Mouse (Mus musculus) adrenal gland, postnatal 14 days (tissue): ENCODE measurements around the gene Spata17. TPM values are rescaled to one million over a fixed set of nuclear protein-coding genes. Genes with fewer than 3 reads are reported as not detected.
"Not testable (repeated sequence)": the region's sequence is repeated elsewhere in the genome, so short reads cannot be mapped to it uniquely, and the experiment has no call there.

Source experiments
- DNase-seq: peaks from one replicate; pipeline ENCODE4 v3.0.0; 2021; ENCODE audit warnings: mixed read lengths
- total RNA-seq: library from RNA; stranded (reverse); gene quantifications from 2 replicates; pipeline ENCODE4 v1.2.3, GENCODE M21; 2021

Gene Spata17
- total RNA-seq, 1 experiment from 2014 or later: 1.3 TPM

DNA sequence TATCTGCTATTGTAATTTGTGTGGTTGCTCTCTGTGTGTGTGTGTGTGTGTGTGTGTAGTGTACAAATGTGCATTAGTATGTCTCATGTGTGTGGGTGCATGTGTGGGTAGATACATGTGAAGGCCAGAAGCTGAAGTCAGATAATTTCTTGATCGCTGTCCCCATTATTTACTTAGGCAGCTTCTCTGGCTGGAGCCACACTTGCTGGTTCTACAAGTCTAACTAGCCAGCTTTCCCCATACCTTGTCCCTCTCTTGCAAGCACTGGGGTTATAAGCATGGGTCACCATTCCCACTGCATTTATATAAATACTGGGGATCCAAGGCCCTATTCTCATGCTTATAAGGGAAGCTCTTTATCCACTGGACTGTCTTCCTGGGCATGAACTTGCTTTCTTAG, 39.3 kb downstream of the Spata17 start:
- DNase-seq: no peak

DNA sequence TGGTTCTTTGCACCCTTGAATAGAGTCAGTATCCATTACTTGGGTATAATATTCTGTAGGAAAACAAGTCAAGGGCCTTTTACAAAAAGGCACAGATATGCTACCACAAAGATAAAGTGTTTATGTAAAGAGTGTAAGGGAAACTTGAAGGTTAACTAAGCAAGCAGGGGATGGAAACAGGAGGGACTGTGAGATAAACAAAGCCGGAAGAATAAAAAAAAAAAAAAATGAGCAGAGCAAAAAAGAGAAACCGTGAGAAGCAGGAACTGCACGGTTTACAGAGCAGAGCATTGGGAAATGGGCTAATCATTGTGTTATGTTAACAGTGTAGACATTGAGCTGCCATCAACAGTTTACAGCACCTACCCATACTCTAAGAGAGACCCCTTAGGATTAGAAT, 44.9 kb downstream of the Spata17 start:
- no peak for DNase-seq

DNA sequence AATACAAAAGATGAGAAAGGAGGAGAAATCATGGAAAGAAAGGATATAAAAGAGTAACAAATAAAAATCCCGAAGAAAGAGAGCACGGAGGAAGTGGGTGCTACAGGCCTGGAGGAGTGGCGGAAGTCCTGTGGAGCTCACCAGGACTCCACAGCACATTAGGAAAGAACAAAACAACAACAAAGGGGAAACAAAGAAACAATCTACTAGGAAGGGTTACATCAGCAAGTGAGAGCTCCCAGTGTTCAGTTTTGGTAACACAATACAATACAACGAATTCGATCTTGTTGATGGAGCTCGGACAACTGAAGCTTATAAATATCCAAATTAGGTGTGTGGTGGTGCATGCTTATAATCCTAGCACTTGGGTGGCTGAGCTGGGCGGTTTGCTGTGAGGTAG, 45.6 kb downstream of the Spata17 start:
- no peak for DNase-seq

DNA sequence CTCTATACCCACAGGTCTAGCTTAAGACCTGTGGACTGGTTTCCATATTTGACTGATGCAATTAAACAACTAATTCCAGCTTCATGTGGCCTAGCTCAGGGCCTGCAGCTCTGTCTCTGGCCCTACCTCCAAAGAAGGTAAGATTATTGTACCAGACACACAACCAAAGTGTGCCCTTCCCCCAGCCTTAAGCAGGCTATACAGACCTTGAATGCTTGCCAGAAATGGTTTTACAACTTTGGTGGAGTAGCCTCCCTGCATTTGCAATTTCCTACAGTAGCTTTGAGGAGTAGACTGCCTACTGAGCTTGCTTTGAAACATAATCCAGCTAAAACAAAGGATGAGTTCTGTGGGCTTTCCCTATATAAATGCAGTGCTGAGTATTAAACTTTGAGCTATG, 51.7 kb downstream of the Spata17 start:
- DNase-seq: no peak

DNA sequence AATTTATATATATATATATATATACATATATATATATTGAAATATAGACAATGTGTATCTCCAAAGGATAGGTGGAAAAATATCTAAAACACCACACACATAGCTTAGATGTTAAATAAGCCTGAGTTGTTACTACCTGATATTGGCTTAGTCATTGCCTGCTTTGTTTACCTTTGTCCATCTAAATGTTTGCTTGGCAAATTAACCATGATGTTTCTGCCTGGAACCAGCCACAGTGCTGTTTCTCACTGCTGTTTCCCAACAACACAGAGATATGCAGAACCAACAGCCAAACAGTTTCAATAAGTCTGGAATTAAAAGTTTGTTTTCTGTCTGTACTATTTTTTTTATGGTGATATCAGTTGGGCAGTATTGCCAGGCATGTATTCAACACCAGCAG, 59.6 kb downstream of the Spata17 start:
- no peak for DNase-seq

- no peak for DNase-seq
Measured at GRCm38 (mm10) chr1:187153681-187154080, 61.6 kb downstream of the Spata17 start.

- DNase-seq: no peak
Measured at GRCm38 (mm10) chr1:187152571-187152970, 62.7 kb downstream of the Spata17 start.

DNA sequence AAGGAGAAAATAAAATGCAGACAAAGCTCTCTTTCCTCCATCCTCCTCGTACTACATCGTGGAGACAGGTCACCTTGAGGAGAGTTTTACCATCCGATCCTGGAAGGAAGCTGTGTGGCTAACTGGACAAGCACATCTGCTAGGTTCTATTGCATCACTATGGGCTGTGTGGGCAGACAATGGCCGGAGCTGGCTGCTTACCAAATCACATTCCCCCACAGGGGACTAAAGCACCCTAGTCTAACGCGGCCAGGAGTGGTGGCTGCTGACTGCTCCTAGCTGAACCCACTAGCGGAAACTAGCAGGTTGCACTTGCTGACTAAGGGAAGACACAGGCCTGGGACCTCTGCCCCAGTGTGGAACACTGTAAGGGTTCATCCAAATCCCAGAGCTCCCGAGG, 72.3 kb downstream of the Spata17 start:
- DNase-seq: peak; percentile 4

- DNase-seq: peak; percentile 55
Measured at GRCm38 (mm10) chr1:187137426-187137825, 77.8 kb downstream of the Spata17 start.

- no peak for DNase-seq
Measured at GRCm38 (mm10) chr1:187135887-187136286, 79.4 kb downstream of the Spata17 start.

DNA sequence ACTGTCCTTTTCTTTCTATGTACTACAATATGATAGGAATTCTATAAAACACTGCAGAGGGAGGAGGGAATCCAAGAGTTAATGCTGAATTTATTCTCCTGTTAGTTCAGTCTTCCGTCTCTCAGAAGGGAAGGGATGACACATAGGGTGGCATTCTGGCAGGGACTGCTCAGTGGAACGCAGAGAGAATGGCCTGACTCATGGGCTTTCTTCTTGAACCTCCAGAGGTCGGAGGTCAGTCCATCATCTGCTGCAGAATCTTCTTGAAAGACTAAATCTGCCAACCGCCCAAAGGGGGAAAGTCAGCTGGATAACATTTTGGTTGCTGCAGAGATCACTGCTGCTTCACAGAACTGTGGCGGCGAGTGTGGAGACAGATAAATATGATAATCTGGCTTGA, 81.4 kb downstream of the Spata17 start:
- peak; percentile 6 for DNase-seq

GRCm38 (mm10) chr1:187132348-187132747, 82.9 kb downstream of the Spata17 start:
- DNase-seq: no peak

GRCm38 (mm10) chr1:187127548-187127947, 87.7 kb downstream of the Spata17 start:
- DNase-seq: not testable (repeated sequence)

DNA sequence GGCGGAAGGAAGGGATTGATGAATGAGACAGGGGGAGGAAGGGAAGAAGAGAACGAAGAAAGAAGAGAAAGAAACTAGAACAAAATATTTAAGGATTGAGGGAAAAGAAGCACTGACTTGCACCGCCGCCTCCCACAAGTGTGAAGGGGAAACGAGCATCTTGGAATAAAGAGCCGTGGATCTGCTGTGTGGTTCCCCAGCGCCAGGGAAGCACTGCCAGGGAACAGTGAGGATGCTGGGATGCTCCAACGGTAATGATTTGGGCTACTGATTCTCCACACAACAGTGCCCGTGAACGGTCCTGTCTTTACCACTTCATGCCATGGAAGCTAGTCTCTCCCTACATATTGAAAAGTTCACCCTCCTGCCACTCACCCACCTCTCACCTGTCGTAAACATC, 89.5 kb downstream of the Spata17 start:
- no peak for DNase-seq

- DNase-seq: no peak
Measured at GRCm38 (mm10) chr1:187124967-187125366, 90.3 kb downstream of the Spata17 start.

GRCm38 (mm10) chr1:187119300-187119699, 96.0 kb downstream of the Spata17 start:
- DNase-seq: no peak

GRCm38 (mm10) chr1:187118108-187118507, 97.2 kb downstream of the Spata17 start:
- peak; percentile 8 for DNase-seq

- DNase-seq: no peak
Measured at GRCm38 (mm10) chr1:187113716-187114115, 101.5 kb downstream of the Spata17 start.

DNA sequence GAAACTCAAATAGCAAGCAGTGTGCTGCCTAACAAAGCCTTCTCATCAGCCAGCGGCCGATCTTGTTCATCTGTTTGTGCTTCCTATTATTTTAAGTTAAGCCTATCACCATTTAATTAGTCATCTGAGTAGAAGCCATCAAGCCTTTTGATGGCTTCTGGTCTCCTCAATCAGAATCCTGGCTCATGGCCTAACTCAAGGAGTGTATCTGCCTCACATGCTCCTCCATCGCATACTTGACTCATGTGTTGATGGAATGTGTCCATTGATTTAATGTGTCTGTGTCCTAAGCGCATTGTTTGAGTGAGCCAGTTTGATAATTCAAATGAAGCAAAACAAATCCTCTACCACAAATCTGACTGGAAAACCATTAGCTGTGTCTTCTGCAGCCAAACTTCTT, 113.1 kb downstream of the Spata17 start:
- DNase-seq: no peak

DNA sequence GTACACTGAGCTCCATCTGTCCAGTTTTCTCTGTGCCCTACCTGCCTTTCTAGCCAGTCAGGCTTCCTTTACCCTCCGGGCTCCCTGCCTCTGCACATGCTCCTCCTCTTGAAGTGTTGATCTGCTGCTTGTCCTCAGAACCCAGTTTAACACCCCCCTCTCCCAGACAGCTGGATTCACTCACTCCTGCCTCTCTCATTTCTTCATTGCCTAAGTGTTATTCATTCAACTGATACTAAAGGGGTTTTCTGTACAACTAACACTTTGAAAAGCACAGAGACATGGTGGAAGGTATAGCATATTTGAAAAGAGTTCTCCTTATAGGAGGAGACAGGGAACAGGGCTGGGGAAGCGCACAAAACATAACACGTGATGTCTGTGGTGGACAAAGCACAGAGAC, 114.1 kb downstream of the Spata17 start:
- DNase-seq: no peak

- no peak for DNase-seq
Measured at GRCm38 (mm10) chr1:187100624-187101023, 114.6 kb downstream of the Spata17 start.

DNA sequence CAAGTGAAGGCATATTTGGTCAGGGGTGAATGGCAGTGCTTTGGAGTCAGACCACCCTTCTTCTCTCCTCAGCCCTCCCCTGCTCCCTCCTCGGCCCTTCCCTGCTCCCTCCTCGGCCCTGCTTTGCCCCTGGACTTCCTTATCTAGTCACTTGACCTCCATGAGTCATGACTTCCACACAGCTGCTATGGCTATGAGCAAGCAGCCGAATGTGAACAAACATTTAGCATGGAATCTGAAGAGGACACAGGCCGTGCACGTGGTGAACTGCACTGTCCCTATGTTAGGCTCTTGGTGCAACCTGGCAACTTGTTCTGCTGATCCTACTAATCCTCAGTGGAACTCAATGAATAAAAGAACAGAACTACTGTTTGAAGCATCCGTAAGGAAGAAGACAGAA, 117.0 kb downstream of the Spata17 start:
- peak; percentile 26 for DNase-seq

DNA sequence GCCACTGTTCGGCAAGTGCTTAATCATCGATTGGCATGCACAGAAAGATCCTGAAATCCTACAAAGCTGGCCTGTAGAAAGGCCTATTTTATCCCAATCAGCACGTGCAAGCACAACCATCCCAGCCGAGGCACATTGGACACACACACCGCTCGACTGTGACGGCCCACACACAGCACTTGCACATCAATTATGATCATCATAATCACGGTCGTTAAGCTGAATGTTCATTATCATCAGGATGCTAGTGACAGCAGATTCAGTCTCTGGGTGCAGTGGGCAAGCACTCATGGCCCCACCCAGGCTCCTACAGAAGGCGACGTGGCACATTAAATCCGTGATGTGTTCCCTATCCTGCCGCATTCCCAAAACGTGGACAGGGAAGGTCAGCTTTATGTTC, 122.7 kb downstream of the Spata17 start:
- DNase-seq: no peak

DNA sequence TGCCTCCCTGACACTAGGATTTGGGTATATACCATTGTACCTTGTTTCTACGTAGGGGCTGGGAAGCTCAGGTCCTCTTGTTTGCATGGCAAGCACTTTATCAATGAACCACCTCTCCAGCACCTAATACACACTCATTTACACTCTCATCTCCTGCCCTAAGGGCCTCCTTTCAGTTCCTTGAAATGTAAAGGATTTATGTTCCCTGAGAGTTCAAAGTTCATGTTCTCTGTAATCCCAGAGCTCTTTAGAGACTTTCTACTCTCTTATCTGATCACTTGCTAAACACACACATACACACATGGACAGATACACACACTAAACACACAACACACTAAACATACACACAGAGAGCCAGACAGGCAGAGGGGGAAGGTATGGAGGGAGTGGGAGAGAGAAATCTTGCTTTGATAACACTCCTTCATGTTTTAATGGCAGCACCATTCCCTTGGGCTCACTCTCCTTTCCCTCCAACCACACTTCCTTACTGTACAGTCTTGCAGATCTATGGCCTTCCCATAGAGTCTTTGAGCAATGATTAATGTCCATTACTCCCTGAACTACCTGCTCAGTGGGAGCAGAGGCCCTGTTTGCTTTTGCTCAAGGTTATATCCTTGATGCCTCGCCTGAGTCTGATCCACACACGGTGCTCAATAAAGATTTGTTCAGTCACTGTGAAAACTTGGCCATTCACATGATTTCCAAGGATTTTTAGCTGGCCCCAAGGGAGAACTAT, 126.4 kb downstream of the Spata17 start:
- DNase-seq: no peak

DNA sequence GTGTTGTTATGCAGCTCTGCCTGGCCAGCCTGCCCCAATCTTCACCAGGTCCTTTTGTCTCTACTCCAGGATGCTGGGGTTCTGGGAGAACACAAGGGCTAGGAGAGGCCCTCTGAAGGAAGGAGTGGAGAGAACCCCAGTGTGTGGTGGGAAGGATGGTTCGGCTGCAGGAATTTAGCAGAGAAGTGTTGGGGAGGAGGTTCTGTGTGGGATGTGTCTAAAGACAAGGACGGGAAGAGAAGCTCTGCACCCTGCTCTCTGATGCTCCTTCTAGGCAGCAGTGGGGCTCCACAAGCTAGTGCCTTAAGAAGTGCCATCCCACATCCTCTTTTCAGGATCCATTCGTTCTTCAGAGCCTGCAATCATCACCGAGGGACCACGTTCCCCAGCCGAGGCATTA, 129.2 kb downstream of the Spata17 start:
- no peak for DNase-seq
